Mouse (Mus musculus) MEL (cell line): Measurements from ENCODE around the gene Napepld. TPM values are rescaled to one million over a fixed set of nuclear protein-coding genes. Genes with fewer than 3 reads are reported as not detected.
A peak's percentile ranks its signal among the peaks of the same experiment; 100 is the strongest.

Source experiments
- DNase-seq: peaks from one replicate; pipeline ENCODE4 v3.0.0; 2011; ENCODE audit warnings: low read depth, low spot score
- H3K27ac ChIP-seq: 2 replicates; pipeline ENCODE4 v1.5.1; 2012; ENCODE audit warnings: low read depth, mild to moderate bottlenecking, control low read depth, low read length, moderate library complexity; ENCODE audit not compliant: control insufficient read depth
- H3K27me3 ChIP-seq, 2 experiments: fragments of 150-350 bp in 1 of 2; sonication (generic) in 1 of 2; 2 replicates each; pipeline ENCODE4 v1.6.1; 2012; ENCODE audit warnings: low read length in 2 of 2, mild to moderate bottlenecking in 2 of 2, improper control_type of control experiment in 1 of 2, moderate library complexity in 1 of 2; ENCODE audit not compliant: insufficient read depth in 2 of 2, control insufficient read depth in 1 of 2
- H3K36me3 ChIP-seq, 2 experiments: 2 replicates each; pipeline ENCODE4 v1.6.1; 2012 to 2014; ENCODE audit warnings: low read length in 2 of 2, improper control_type of control experiment in 1 of 2, inconsistent platforms in 1 of 2, mild to moderate bottlenecking in 1 of 2; ENCODE audit not compliant: insufficient read depth in 2 of 2, control insufficient read depth in 1 of 2
- H3K4me1 ChIP-seq, 2 experiments: fragments of 150-350 bp in 1 of 2; sonication (generic) in 1 of 2; 2 replicates each; pipeline ENCODE4 v1.6.1; 2012; ENCODE audit warnings: low read length in 2 of 2, improper control_type of control experiment in 1 of 2, mild to moderate bottlenecking in 1 of 2; ENCODE audit not compliant: insufficient read depth in 2 of 2, control insufficient read depth in 1 of 2
- H3K4me3 ChIP-seq, 2 experiments: fragments of 150-350 bp in 1 of 2; sonication (generic) in 1 of 2; 2 replicates each; pipeline ENCODE4 v1.5.1; 2012; ENCODE audit warnings: low read depth in 2 of 2, low read length in 2 of 2, mild to moderate bottlenecking in 2 of 2, moderate library complexity in 2 of 2, control low read depth in 1 of 2, improper control_type of control experiment in 1 of 2; ENCODE audit not compliant: control insufficient read depth in 1 of 2, insufficient read depth in 1 of 2
- H3K79me2 ChIP-seq: 2 replicates; pipeline ENCODE4 v1.6.1; 2012; ENCODE audit warnings: mild to moderate bottlenecking, low read length, moderate library complexity; ENCODE audit not compliant: control insufficient read depth, poor library complexity, insufficient read depth
- H3K9ac ChIP-seq: 2 replicates; pipeline ENCODE4 v1.6.1; 2012; ENCODE audit warnings: low read depth, mild to moderate bottlenecking, control low read depth, low read length, moderate library complexity; ENCODE audit not compliant: control insufficient read depth, poor library complexity, severe bottlenecking
- H3K9me3 ChIP-seq: fragments of 150-350 bp; sonication (generic); replicated peaks from 2 replicates; pipeline ENCODE4 v1.6.1; 2012; ENCODE audit warnings: mild to moderate bottlenecking, low read length, improper control_type of control experiment, moderate library complexity; ENCODE audit not compliant: insufficient read depth
- BHLHE40 ChIP-seq: IDR thresholded peaks from 2 replicates; pipeline ENCODE4 v1.6.1; 2012; ENCODE audit warnings: low read depth, mild to moderate bottlenecking, inconsistent platforms, low read length, improper control_type of control experiment, borderline replicate concordance
- CHD1 ChIP-seq: IDR thresholded peaks from 2 replicates; pipeline ENCODE4 v1.6.1; 2012; ENCODE audit warnings: low read depth, mild to moderate bottlenecking, inconsistent platforms, low read length, improper control_type of control experiment
- CHD2 ChIP-seq: IDR thresholded peaks from 2 replicates; pipeline ENCODE4 v1.6.1; 2011; ENCODE audit warnings: low read length, improper control_type of control experiment
- E2F4 ChIP-seq: IDR thresholded peaks from 2 replicates; pipeline ENCODE4 v1.6.1; 2011; ENCODE audit warnings: low read depth, low read length, improper control_type of control experiment, borderline replicate concordance
- EP300 ChIP-seq, 2 experiments: IDR thresholded peaks; 2 replicates each; pipeline ENCODE4 v1.6.1; 2011; ENCODE audit warnings: improper control_type of control experiment in 2 of 2, low read length in 2 of 2, low read depth in 1 of 2, mild to moderate bottlenecking in 1 of 2
- GABPA ChIP-seq: IDR thresholded peaks from 2 replicates; pipeline ENCODE4 v1.6.1; 2012; ENCODE audit warnings: low read depth, mild to moderate bottlenecking, inconsistent platforms, low read length, improper control_type of control experiment, moderate library complexity
- GATA1 ChIP-seq: IDR thresholded peaks from 2 replicates; pipeline ENCODE4 v1.6.1; 2011; ENCODE audit warnings: low read depth, low read length, improper control_type of control experiment
- HCFC1 ChIP-seq: IDR thresholded peaks from 2 replicates; pipeline ENCODE4 v1.6.1; 2012; ENCODE audit warnings: low read depth, mild to moderate bottlenecking, inconsistent platforms, low read length, improper control_type of control experiment, moderate library complexity
- MAX ChIP-seq: IDR thresholded peaks from 2 replicates; pipeline ENCODE4 v1.6.1; 2011; ENCODE audit warnings: low read length, improper control_type of control experiment
- MAZ ChIP-seq: IDR thresholded peaks from 2 replicates; pipeline ENCODE4 v1.6.1; 2012; ENCODE audit warnings: low read depth, mild to moderate bottlenecking, inconsistent platforms, low read length, improper control_type of control experiment
- MEF2A ChIP-seq: IDR thresholded peaks from 2 replicates; pipeline ENCODE4 v1.6.1; 2014; ENCODE audit warnings: low read depth, mild to moderate bottlenecking, inconsistent platforms, low read length, improper control_type of control experiment; ENCODE audit not compliant: poor library complexity, insufficient replicate concordance, severe bottlenecking; ENCODE audit errors: extremely low read depth
- MXI1 ChIP-seq: IDR thresholded peaks from 2 replicates; pipeline ENCODE4 v1.6.1; 2011; ENCODE audit warnings: mild to moderate bottlenecking, low read depth, low read length, improper control_type of control experiment
- NELFE ChIP-seq: IDR thresholded peaks from 2 replicates; pipeline ENCODE4 v1.6.1; 2011; ENCODE audit warnings: low read depth, low read length, improper control_type of control experiment
- POLR2A ChIP-seq, 2 experiments: IDR thresholded peaks; 2 replicates each; pipeline ENCODE4 v1.6.1; 2011 to 2012; ENCODE audit warnings: low read length in 2 of 2, mild to moderate bottlenecking in 2 of 2, control low read depth in 1 of 2, improper control_type of control experiment in 1 of 2, low read depth in 1 of 2, moderate library complexity in 1 of 2; ENCODE audit not compliant: control insufficient read depth in 1 of 2, insufficient read depth in 1 of 2, poor library complexity in 1 of 2
- POLR2AphosphoS2 ChIP-seq: IDR thresholded peaks from 2 replicates; pipeline ENCODE4 v1.6.1; 2011; ENCODE audit warnings: low read length, improper control_type of control experiment
- RAD21 ChIP-seq: IDR thresholded peaks from 2 replicates; pipeline ENCODE4 v1.6.1; 2011; ENCODE audit warnings: mild to moderate bottlenecking, low read depth, low read length, improper control_type of control experiment
- SIN3A ChIP-seq: IDR thresholded peaks from 2 replicates; pipeline ENCODE4 v1.6.1; 2012; ENCODE audit warnings: low read length, improper control_type of control experiment, inconsistent platforms
- UBTF ChIP-seq: IDR thresholded peaks from 2 replicates; pipeline ENCODE4 v1.6.1; 2012; ENCODE audit warnings: low read depth, mild to moderate bottlenecking, inconsistent platforms, low read length, improper control_type of control experiment, moderate library complexity, borderline replicate concordance; ENCODE audit not compliant: insufficient read depth
- USF1 ChIP-seq: IDR thresholded peaks from 2 replicates; pipeline ENCODE4 v1.6.1; 2014; ENCODE audit warnings: low read depth, mild to moderate bottlenecking, inconsistent platforms, low read length, improper control_type of control experiment, moderate library complexity
- USF2 ChIP-seq, 2 experiments: IDR thresholded peaks; 2 replicates each; pipeline ENCODE4 v1.6.1; 2011 to 2012; ENCODE audit warnings: improper control_type of control experiment in 2 of 2, low read length in 2 of 2, borderline replicate concordance in 1 of 2, inconsistent platforms in 1 of 2, low read depth in 1 of 2, mild to moderate bottlenecking in 1 of 2; ENCODE audit not compliant: insufficient read depth in 1 of 2
- ZC3H11A ChIP-seq: IDR thresholded peaks from 2 replicates; pipeline ENCODE4 v1.6.1; 2012; ENCODE audit warnings: low read depth, mild to moderate bottlenecking, inconsistent platforms, low read length, improper control_type of control experiment
- ZMIZ1 ChIP-seq: IDR thresholded peaks from 2 replicates; pipeline ENCODE4 v1.6.1; 2012; ENCODE audit warnings: low read depth, mild to moderate bottlenecking, inconsistent platforms, low read length, improper control_type of control experiment, moderate library complexity
- ZNF384 ChIP-seq: IDR thresholded peaks from 2 replicates; pipeline ENCODE4 v1.6.1; 2012; ENCODE audit warnings: low read depth, mild to moderate bottlenecking, inconsistent platforms, low read length, improper control_type of control experiment
- polyA plus RNA-seq, 2 experiments: library from polyadenylated mRNA; stranded (reverse) in 1 of 2; unstranded in 1 of 2; fragments of >175 nt in 1 of 2; fragments of >200 nt in 1 of 2; gene quantifications; 2 replicates each; pipeline versions ENCODE4 v1.2.1 to v1.2.4; 2012; ENCODE audit warnings: low replicate concordance in 2 of 2, low read depth in 1 of 2; ENCODE audit not compliant: insufficient read length in 2 of 2, insufficient read depth in 1 of 2, missing spikeins in 1 of 2
- total RNA-seq: library from RNA; depleted of rRNA; stranded (reverse); fragments of 300-350 nt; gene quantifications from 2 replicates; pipeline ENCODE4 v1.2.3, GENCODE M21; 2012

Gene Napepld
- total and polyA plus RNA-seq, 3 experiments: 1.5 to 3.0 TPM; not detected in 1

DNA sequence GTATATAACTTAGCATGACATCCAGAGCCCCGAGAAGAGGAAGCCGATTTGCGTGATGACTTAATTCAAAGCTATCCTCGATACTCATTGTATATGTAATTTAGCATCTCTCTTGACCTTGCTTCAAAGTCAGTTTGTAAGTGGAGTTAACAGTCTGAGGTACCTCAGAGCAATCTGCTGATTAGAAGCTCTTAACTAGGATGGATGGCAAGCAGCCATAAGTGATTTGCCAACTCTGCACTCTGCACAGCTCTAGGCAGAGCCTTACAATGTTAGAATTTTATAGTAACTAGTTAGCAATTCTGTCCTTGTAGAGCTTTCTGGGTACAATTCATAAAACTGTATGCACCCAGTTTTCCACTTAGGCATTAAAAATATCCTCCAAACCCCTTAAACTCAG lies 5.3 kb upstream of the Napepld start:
- no peaks in the 10 kb centered on the region for H3K27me3 ChIP-seq
- H3K27ac ChIP-seq: no peak overlapping the region
- TF ChIP-seq GABPA (no peak), MEF2A (no peak), ZNF384 (no peak), MAZ (no peak), CHD1 (no peak), HCFC1 (no peak), EP300 (IDR thresholded peaks at IDR 0.05; ENCODE audit: low read depth in 1 of 2, low read length in 2 of 2) (no peak), POLR2A (IDR thresholded peaks at IDR 0.05; ENCODE audit: control insufficient read depth in 1 of 2, insufficient read depth in 1 of 2, low read depth in 1 of 2, low read length in 2 of 2, poor library complexity in 1 of 2) (no peak), MAX (no peak), POLR2AphosphoS2 (no peak), UBTF (no peak), CHD2 (no peak), MXI1 (no peak), USF2 (IDR thresholded peaks at IDR 0.05; ENCODE audit: borderline replicate concordance in 1 of 2, insufficient read depth in 1 of 2, low read depth in 1 of 2, low read length in 2 of 2) (no peak)
- H3K36me3 ChIP-seq: peaks cover 0 to 20% of the 10 kb centered on the region in 2 experiments; a peak in 2 of 4 replicates
- H3K4me3 ChIP-seq: no peak overlapping the region
- peaks cover 2% of the 10 kb centered on the region; the same call in 1 of the 2 replicates for H3K79me2 ChIP-seq
- H3K9me3 ChIP-seq: no peaks in the 10 kb centered on the region
- H3K4me1 ChIP-seq: peaks cover 9 to 10% of the 10 kb centered on the region in 2 experiments
- DNase-seq: no peak
- no peak overlapping the region for H3K9ac ChIP-seq

DNA sequence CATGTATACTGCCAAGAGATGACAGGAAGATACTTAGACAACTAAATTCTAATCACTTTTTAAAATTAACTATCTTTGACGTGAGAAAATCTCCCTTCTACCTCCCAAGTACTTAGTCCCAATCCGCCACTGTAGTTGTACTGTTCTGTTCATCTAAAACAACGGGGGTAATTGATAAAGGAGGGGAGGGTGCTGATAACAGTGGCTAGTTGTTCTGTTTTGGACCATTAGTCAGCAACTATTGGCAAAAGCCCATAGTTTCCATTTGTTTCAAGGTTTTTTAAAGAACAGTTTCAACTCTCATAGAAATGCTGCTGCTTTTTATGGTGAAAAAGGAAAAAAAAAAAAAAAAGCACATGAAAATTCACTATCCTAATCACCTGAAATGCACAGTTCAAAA lies 2.5 kb upstream of the Napepld start:
- DNase-seq: peak; percentile 51
- TF ChIP-seq RAD21: no peak
- no peak for TF ChIP-seq ZMIZ1
- no peak for TF ChIP-seq NELFE
- TF ChIP-seq ZC3H11A: no peak
- TF ChIP-seq MAZ: no peak
- TF ChIP-seq USF1: no peak
- peak; percentile 27; the same call in 1 of the 2 replicates for TF ChIP-seq ZNF384
- TF ChIP-seq EP300 (IDR thresholded peaks at IDR 0.05; ENCODE audit: low read depth in 1 of 2, low read length in 2 of 2): peak; percentile 54; a peak in 3 of 4 replicates
- TF ChIP-seq GATA1: peak; percentile 84
- no peak for TF ChIP-seq E2F4
- no peak for TF ChIP-seq BHLHE40
- TF ChIP-seq SIN3A: no peak
- H3K36me3 ChIP-seq: peaks cover 0 to 23% of the 10 kb centered on the region in 2 experiments; a peak in 2 of 4 replicates
- no peaks in the 10 kb centered on the region for H3K9me3 ChIP-seq
- H3K27ac ChIP-seq: peak overlapping the region; percentile 7; the same call in 1 of the 2 replicates
- no peak overlapping the region for H3K9ac ChIP-seq
- peaks cover 3% of the 10 kb centered on the region; the same call in 1 of the 2 replicates for H3K79me2 ChIP-seq
- no peak overlapping the region; a peak in 1 of 4 replicates for H3K4me3 ChIP-seq
- peaks cover 11 to 13% of the 10 kb centered on the region in 2 experiments; a peak in 3 of 4 replicates for H3K4me1 ChIP-seq
- no peaks in the 10 kb centered on the region for H3K27me3 ChIP-seq
